Mouse (Mus musculus): ENCODE data around the gene Camkmt. TPM values are rescaled to one million over a fixed set of nuclear protein-coding genes. Genes with fewer than 3 reads are reported as not detected.

Gene Camkmt
- polyA plus RNA-seq, 2 experiments = 4.2 to 11.0 TPM

DNA sequence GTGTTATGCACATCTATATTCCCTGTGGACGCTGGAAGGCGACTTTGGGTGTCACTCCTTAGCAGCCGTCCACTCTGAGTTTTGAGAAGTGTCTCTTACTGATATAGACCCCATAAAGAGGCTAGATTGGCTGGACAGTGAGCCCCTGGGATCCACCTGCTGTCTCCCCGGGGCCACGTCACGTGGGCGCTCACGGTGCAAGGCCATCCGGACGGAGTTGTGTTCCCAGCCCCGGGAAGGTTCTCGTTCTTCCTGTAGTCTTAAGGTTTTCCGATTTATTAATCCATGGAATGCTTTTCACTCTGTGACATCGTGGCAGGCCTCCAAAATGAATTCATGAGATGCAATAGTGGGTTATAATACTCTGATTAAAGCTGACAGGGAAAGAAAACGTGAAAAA lies 108.4 kb downstream of the Camkmt start:
- H3K27ac ChIP-seq (replicated peaks; ENCODE audit: low read depth, low read length) = no peak overlapping the region
- ATAC-seq (ENCODE audit: low FRiP score, low read depth) (no peak), DNase-seq (ENCODE audit: low spot score) (no peak)
- H3K4me1 ChIP-seq (ENCODE audit: control insufficient read depth, insufficient read depth, low read length) = no peaks in the 10 kb centered on the region
- H3K4me2 ChIP-seq (replicated peaks; ENCODE audit: low read depth, low read length, severe bottlenecking) = no peak overlapping the region
- H3K4me3 ChIP-seq (replicated peaks; ENCODE audit: low read length) = no peak overlapping the region
- TF ChIP-seq POLR2A (IDR thresholded peaks at IDR 0.05; ENCODE audit: borderline replicate concordance, extremely low read depth, insufficient read depth, insufficient read length) = no peak
- H3K27me3 ChIP-seq (ENCODE audit: control insufficient read depth, insufficient read depth, low read length) = no peaks in the 10 kb centered on the region
- no peak overlapping the region for H3K9ac ChIP-seq (ENCODE audit: low read depth, low read length, severe bottlenecking)
- no peaks in the 10 kb centered on the region for H3K36me3 ChIP-seq (ENCODE audit: control insufficient read depth, insufficient read depth, low read length)
- WGBS = 89% methylated on average over 15 of the region's 15 CpGs
- H3K9me3 ChIP-seq (ENCODE audit: control insufficient read depth, low read length) = no peaks in the 10 kb centered on the region

DNA sequence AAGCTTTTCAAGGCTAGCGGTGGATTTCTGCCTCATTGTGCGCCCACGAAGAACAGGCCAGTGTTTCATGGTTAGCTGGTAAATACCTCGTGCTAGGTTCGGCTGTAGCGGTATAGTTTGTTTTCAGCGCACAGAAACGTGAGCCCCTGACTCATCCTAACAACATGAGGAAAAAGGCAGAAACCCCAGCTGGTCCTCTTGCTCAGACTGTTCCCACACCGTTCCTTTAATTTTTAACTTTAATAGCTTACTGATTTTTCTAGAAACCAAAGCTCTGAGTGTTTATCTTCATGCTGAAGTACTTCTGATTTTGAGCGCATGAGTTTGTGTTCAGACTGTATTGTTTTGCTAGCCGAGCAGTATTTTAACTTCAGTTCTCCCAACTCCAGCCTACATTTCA lies 109.0 kb downstream of the Camkmt start:
- Histone ChIP-seq H3K4me2 (replicated peaks; ENCODE audit: low read depth, low read length, severe bottlenecking) (no peak overlapping the region), H3K27me3 (ENCODE audit: control insufficient read depth, insufficient read depth, low read length) (no peaks in the 10 kb centered on the region), H3K9me3 (ENCODE audit: control insufficient read depth, low read length) (no peaks in the 10 kb centered on the region), H3K27ac (replicated peaks; ENCODE audit: low read depth, low read length) (no peak overlapping the region), H3K4me1 (ENCODE audit: control insufficient read depth, insufficient read depth, low read length) (no peaks in the 10 kb centered on the region), H3K9ac (ENCODE audit: low read depth, low read length, severe bottlenecking) (no peak overlapping the region), H3K36me3 (ENCODE audit: control insufficient read depth, insufficient read depth, low read length) (no peaks in the 10 kb centered on the region), H3K4me3 (replicated peaks; ENCODE audit: low read length) (no peak overlapping the region)
- TF ChIP-seq POLR2A (IDR thresholded peaks at IDR 0.05; ENCODE audit: borderline replicate concordance, extremely low read depth, insufficient read depth, insufficient read length) = no peak
- DNase-seq (ENCODE audit: low spot score) = no peak
- ATAC-seq (ENCODE audit: low FRiP score, low read depth) = no peak
- 87% methylated on average over 11 of the region's 11 CpGs for WGBS

DNA sequence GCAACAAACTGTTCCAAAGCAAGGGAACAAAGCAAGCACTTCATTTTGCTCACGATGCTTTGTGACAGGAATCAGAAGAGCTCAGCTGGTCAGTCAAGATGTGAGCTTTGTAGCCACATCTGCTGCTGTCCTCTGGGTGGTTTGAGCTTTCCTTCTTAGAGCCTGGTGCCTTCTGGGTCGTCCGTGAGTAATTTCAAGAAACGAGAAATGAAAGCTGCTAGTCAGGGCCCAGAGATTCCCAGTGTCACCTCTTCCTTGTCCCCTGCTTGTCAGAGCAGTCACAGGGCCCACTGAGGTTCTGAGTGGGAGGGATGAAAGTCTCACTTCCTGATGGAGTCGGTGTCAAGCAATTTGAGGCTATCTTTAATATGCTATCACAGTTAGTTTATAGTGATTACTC lies 127.7 kb downstream of the Camkmt start:
- H3K27ac ChIP-seq (replicated peaks; ENCODE audit: low read depth, low read length) = no peak overlapping the region
- no peak for ATAC-seq (ENCODE audit: low FRiP score, low read depth)
- WGBS = 82% methylated on average over 5 of the region's 5 CpGs

DNA sequence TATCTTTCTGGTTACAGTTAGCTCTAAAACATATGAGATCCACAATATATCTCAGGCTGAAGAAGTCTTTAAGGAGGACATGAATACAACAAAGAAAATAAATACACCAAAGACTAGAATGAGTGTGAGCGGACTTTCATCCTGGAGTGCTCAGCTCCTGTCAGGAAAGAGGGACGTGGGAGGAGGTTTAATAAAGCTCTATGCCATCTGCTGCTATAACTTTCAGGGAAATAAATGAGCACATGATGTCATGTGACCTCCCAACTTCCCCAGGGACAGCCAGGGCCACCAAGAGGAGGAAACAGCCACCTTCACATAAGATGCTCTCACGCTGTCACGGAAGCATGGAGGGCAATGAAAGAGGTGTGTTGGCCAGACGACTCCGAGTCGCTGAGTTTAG lies 151.8 kb downstream of the Camkmt start:
- Histone ChIP-seq H3K4me3 (replicated peaks; ENCODE audit: low read length) (no peak overlapping the region), H3K4me2 (replicated peaks; ENCODE audit: low read depth, low read length, severe bottlenecking) (no peak overlapping the region), H3K4me1 (ENCODE audit: control insufficient read depth, insufficient read depth, low read length) (no peaks in the 10 kb centered on the region), H3K27me3 (ENCODE audit: control insufficient read depth, insufficient read depth, low read length) (no peaks in the 10 kb centered on the region), H3K9ac (ENCODE audit: low read depth, low read length, severe bottlenecking) (no peak overlapping the region), H3K9me3 (ENCODE audit: control insufficient read depth, low read length) (no peaks in the 10 kb centered on the region), H3K36me3 (ENCODE audit: control insufficient read depth, insufficient read depth, low read length) (no peaks in the 10 kb centered on the region), H3K27ac (replicated peaks; ENCODE audit: low read depth, low read length) (no peak overlapping the region)
- WGBS = 74% methylated on average over 7 of the region's 7 CpGs
- no peak for TF ChIP-seq POLR2A (IDR thresholded peaks at IDR 0.05; ENCODE audit: borderline replicate concordance, extremely low read depth, insufficient read depth, insufficient read length)
- ATAC-seq (ENCODE audit: low FRiP score, low read depth) (no peak), DNase-seq (ENCODE audit: low spot score) (no peak)

More for the DNA sequence above, 127.7 kb downstream of the Camkmt start:
- no peaks in the 10 kb centered on the region for H3K9me3 ChIP-seq (ENCODE audit: control insufficient read depth, low read length)
- no peaks in the 10 kb centered on the region for H3K36me3 ChIP-seq (ENCODE audit: control insufficient read depth, insufficient read depth, low read length)
- no peaks in the 10 kb centered on the region for H3K27me3 ChIP-seq (ENCODE audit: control insufficient read depth, insufficient read depth, low read length)
- H3K4me2 ChIP-seq (replicated peaks; ENCODE audit: low read depth, low read length, severe bottlenecking) = no peak overlapping the region
- no peak for DNase-seq (ENCODE audit: low spot score)
- TF ChIP-seq POLR2A (IDR thresholded peaks at IDR 0.05; ENCODE audit: borderline replicate concordance, extremely low read depth, insufficient read depth, insufficient read length) = no peak
- no peak overlapping the region for H3K9ac ChIP-seq (ENCODE audit: low read depth, low read length, severe bottlenecking)
- no peaks in the 10 kb centered on the region for H3K4me1 ChIP-seq (ENCODE audit: control insufficient read depth, insufficient read depth, low read length)
- no peak overlapping the region for H3K4me3 ChIP-seq (replicated peaks; ENCODE audit: low read length)

DNA sequence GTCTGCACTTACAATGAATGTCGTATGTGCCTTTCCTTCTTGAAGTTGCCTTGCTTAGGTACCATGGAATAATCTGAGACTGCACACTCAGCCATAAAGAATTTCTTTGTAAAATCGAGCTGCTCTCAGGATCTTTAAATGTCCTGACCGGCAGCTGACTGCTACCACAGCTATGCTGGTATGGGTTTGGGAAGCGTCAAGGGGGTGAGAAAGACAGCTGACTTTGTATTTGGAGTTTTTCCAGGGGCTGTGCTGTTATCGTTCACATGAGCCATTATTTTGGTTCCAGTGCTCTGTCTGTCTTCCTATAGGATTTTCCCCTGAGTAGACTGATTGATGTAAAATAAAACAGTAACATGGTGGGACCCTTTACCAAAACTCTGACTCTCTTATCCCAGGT lies 158.6 kb downstream of the Camkmt start:
- no peak overlapping the region for H3K27ac ChIP-seq (replicated peaks; ENCODE audit: low read depth, low read length)
- 49% methylated on average over 5 of the region's 5 CpGs for WGBS
- H3K4me2 ChIP-seq (replicated peaks; ENCODE audit: low read depth, low read length, severe bottlenecking) = no peak overlapping the region
- H3K9ac ChIP-seq (ENCODE audit: low read depth, low read length, severe bottlenecking) = no peak overlapping the region
- no peaks in the 10 kb centered on the region for H3K27me3 ChIP-seq (ENCODE audit: control insufficient read depth, insufficient read depth, low read length)
- no peaks in the 10 kb centered on the region for H3K9me3 ChIP-seq (ENCODE audit: control insufficient read depth, low read length)
- H3K36me3 ChIP-seq (ENCODE audit: control insufficient read depth, insufficient read depth, low read length) = no peaks in the 10 kb centered on the region
- ATAC-seq (ENCODE audit: low FRiP score, low read depth) (no peak), DNase-seq (ENCODE audit: low spot score) (no peak)
- no peak for TF ChIP-seq POLR2A (IDR thresholded peaks at IDR 0.05; ENCODE audit: borderline replicate concordance, extremely low read depth, insufficient read depth, insufficient read length)
- no peaks in the 10 kb centered on the region for H3K4me1 ChIP-seq (ENCODE audit: control insufficient read depth, insufficient read depth, low read length)
- no peak overlapping the region for H3K4me3 ChIP-seq (replicated peaks; ENCODE audit: low read length)

DNA sequence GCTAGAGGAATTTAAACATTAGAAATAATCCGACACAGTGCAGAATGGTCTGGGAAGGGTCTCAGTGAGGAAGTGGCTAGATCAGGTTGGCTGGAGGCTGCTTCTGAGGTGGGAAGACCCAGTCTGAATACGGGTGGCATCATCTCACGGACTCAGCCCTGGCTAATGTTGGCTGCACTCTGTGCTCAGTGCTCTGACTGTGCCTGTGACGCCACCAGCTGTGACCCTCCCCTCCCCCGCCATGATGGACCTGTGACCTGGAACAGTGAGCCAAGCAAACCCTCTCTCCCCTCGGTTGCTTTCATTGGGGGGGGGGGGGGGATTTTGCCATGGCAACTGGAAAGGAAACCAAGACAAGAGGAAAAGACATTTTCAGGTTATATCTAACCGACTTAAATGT lies 159.4 kb downstream of the Camkmt start:
- no peaks in the 10 kb centered on the region for H3K4me1 ChIP-seq (ENCODE audit: control insufficient read depth, insufficient read depth, low read length)
- DNase-seq (ENCODE audit: low spot score) (no peak), ATAC-seq (ENCODE audit: low FRiP score, low read depth) (no peak)
- no peaks in the 10 kb centered on the region for H3K36me3 ChIP-seq (ENCODE audit: control insufficient read depth, insufficient read depth, low read length)
- H3K4me2 ChIP-seq (replicated peaks; ENCODE audit: low read depth, low read length, severe bottlenecking) = no peak overlapping the region
- no peak overlapping the region for H3K4me3 ChIP-seq (replicated peaks; ENCODE audit: low read length)
- H3K27ac ChIP-seq (replicated peaks; ENCODE audit: low read depth, low read length) = no peak overlapping the region
- no peak overlapping the region for H3K9ac ChIP-seq (ENCODE audit: low read depth, low read length, severe bottlenecking)
- H3K27me3 ChIP-seq (ENCODE audit: control insufficient read depth, insufficient read depth, low read length) = no peaks in the 10 kb centered on the region
- no peaks in the 10 kb centered on the region for H3K9me3 ChIP-seq (ENCODE audit: control insufficient read depth, low read length)
- WGBS = 65% methylated on average over 6 of the region's 7 CpGs
- TF ChIP-seq POLR2A (IDR thresholded peaks at IDR 0.05; ENCODE audit: borderline replicate concordance, extremely low read depth, insufficient read depth, insufficient read length) = no peak
